Mouse (Mus musculus) retina, adult 2 months (tissue): ENCODE measurements around the gene Gm17631.
"Not testable (repeated sequence)": the region's sequence is repeated elsewhere in the genome, so short reads cannot be mapped to it uniquely, and the experiment has no call there.

ENCODE experiments used
- DNase-seq: peaks from one replicate; pipeline ENCODE4 v3.0.0-alpha.2; 2012; ENCODE audit warnings: low read depth, low spot score

The Gm17631 gene

DNA sequence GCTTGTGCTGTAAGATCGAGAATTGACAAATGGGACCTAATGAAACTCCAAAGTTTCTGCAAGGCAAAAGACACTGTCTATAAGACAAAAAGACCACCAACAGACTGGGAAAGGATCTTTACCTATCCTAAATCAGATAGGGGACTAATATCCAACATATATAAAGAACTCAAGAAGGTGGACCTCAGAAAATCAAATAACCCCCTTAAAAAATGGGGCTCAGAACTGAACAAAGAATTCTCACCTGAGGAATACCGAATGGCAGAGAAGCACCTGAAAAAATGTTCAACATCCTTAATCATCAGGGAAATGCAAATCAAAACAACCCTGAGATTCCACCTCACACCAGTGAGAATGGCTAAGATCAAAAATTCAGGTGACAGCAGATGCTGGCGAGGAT, at the start of gene Gm17631:
Gene Gm17631 (plus strand): TSS at position 301 of the 400 bp plus-strand sequence.
- not testable (repeated sequence) for DNase-seq

DNA sequence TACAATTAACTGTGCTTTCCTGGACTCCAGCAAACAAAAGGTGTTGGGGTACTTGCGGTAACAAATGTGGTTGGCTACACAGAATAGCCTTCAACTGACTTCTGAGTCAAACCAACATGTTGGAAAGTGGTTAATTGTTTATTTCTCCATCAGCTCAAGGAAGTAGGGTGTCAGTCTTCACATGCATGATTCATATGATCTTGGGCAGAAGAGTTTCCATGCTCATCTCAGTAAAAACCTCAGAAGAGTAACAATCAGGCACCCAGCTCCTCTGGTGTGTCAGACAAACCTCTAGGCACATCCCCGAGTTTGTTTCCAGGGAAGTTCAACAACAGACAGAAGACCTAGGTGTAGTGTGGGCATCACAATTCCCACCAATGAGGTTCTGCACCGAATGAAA, 44.7 kb upstream of the Gm17631 start:
- no peak for DNase-seq

DNA sequence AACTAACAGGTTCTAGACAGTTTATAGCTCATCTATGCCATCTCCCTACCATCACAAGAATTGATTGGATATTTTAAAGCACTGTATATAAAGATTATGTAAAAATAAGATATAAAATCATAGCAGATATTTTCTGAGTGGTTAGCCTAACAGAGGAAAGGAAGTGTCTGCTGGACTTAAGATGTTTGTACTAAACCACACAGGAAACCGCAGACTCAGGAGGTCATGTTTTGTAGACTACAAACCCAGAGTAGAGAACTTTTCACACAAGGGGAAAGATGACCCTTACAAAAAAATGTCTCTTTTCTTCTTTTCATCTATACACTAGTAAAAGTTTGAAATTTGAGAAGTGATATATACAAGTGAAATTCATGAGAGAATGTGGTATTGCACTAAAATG, 38.4 kb upstream of the Gm17631 start:
- no peak for DNase-seq

DNA sequence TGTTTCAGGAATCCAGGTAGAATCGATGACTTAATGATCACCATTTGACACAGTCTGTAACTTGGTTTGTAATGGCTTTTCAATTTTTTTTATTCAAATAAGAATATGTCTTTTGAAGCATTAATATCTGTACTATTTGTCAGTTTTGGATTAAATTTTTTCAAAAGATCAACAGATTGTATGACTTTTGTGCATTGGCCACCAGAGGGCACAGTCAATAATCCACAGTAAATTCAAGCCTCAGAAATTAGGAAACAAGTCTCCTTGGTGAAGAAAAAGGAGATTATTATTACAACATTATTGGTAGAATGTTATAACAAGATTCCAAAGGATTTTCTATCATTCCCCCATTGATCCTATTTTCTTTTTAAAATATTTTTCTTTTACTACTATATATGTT, 36.9 kb upstream of the Gm17631 start:
- no peak for DNase-seq

DNA sequence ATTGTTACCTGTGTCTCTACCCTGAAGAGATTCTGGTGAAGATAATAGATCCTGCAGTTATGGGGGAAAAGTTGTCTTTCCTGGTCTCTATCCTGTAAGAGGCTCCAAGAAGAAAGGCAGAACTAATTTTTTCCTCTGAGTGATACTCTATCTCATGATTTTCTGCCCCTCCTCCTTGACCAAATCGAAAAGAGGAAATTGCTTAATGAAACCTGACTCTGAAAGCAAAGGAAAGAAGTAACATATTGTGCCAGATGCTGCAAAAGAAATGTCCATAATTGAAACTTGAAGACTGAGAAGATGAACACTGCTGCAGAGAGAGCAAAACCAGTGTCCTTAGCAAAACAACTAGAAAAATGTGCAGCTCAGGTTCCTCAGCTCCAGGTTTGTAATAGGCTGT, 14.1 kb downstream of the Gm17631 start, which contains the start of gene Klra17:
Gene Klra17 (minus strand): TSS at position 124 of the 400 bp plus-strand sequence.
- DNase-seq = no peak

DNA sequence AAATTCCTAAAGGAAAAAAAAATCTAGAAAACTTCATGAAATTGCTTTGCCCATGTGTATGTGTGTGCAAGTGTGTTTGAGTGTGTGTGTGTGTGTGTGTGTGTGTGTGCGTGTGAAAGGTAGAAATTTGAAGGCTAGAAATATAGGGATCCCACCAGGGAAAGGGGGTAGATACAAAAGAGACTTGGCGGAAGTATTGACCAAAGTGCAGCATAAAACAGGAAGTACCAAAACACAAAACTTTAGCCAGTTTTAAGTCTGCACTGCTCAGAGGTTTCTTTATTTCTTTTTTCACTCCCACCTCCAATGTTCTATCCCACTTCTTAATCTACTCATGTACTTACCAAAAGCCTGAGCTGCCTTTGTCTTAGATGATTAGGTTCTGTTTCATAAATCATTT, 20.1 kb downstream of the Gm17631 start:
- no peak for DNase-seq
